Mouse (Mus musculus) stomach, postnatal 0 days (tissue): Measurements from ENCODE around the gene Serpine1.

ENCODE experiments used
- CTCF ChIP-seq: IDR thresholded peaks from 2 replicates; pipeline ENCODE4 v1.5.1; 2016; ENCODE audit warnings: antibody characterized with exemption, low read depth, mild to moderate bottlenecking, moderate library complexity
- EP300 ChIP-seq: optimal IDR thresholded peaks from 2 replicates; pipeline ENCODE3; 2016; ENCODE audit warnings: antibody characterized with exemption

GRCm38 (mm10) chr5:137085731-137086130 is 13.7 kb upstream of the Serpine1 start:
- no peak for TF ChIP-seq CTCF
- TF ChIP-seq EP300, result no peak
